Mouse (Mus musculus) liver, adult 2 months (tissue): ENCODE measurements at regions not wholly inside any gene's neighbourhood (a gene's known extent, or its start where the extent isn't known, plus 50 kb on each side); places are given as distances from the start of the nearest gene placed in this dataset.

Source experiments
- CTCF ChIP-seq: fragments of 200-500 bp; IDR thresholded peaks from 2 replicates; pipeline ENCODE4 v1.5.1; 2011; ENCODE audit warnings: low read depth, low read length, control low read depth
- POLR2A ChIP-seq: fragments of 200-500 bp; IDR thresholded peaks from 2 replicates; pipeline ENCODE4 v1.6.1; 2011; ENCODE audit warnings: low read length, control low read depth; ENCODE audit not compliant: insufficient read depth; ENCODE audit errors: extremely low read depth

- TF ChIP-seq CTCF (no peak), POLR2A (no peak)
Measured at GRCm38 (mm10) chr1:154148948-154149347, 52.0 kb upstream of the Zfp648 start.
